Mouse (Mus musculus): Measurements from ENCODE around the gene Kcnmb1.
A peak's percentile ranks its signal among the peaks of the same experiment; 100 is the strongest.

Kcnmb1 gene

DNA sequence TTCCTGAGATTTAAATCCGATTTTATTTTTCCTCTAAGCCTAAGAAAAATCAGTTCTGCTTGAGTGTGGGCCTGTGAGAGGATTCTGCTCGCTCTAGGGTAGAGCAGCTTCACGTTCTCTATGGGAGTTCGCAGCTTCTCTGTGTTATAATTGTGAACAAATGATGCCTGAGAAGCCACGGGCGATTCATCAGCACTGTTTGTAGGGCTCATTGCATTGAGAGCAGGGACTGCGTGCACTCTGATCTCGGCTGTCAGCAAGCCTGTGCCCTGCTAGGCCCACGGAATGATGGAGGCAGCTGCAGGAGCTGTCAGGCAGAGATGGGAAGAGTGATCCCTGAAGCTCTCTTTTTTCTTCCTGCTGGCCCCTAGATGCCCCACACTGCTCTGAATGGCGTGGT lies 35.4 kb downstream of the Kcnmb1 start:
- no peak for DNase-seq (ENCODE audit: inconsistent age in 2 of 2, low spot score in 1 of 2)

DNA sequence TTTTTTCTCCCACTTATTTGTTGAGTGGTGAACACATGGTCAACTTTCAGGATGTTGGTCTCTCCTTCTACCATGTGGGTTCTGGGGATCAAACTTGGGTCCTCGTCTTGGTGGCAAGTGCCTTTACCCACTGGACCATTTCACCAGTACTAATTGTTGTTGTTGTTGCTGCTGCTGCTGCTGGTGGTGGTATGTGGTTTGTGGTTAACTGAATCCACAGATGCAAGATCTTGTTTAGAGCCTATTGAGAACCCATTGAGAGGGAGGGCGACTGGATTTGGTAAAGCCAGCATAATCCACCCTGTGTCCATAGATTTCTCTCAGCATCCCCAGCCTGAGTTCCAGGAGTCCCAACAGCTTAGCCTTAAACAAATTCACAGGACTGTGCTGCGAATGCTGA lies 37.6 kb downstream of the Kcnmb1 start:
- no peak for DNase-seq (ENCODE audit: inconsistent age in 2 of 2, low spot score in 1 of 2)

DNA sequence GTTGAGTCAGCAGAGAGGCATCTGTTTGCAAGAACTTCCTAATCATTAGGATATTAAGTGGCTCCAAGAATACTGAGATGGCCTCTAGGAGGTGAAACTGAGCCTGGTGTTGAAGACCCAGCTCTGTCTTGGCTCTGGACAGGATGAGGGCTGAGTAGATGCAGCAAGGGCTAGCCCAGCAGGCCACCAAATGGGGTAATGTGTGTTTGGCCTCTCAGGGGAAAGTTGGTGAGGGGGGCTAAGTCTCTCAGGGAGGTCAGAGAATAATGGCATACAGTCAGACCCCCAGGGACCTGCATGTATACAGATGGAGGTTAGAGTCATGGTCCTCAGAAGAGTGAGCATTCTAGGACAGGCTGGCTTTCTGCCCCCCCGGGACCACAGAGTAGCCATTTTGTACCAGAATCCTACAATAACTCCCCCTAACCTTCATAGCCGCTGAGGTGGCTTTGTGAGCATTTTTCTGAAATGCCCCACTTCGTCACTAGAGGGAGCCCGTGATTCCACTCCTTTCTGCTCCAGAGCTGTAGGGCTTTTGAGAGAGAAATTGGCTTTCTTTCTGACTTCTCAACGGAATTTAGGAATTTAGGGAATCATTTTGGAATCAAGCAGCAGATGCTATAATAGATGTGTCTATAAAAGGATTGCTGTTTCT lies 39.3 kb downstream of the Kcnmb1 start:
- peak; percentile 53 to 82 for DNase-seq (ENCODE audit: inconsistent age in 2 of 2, low spot score in 1 of 2)

DNA sequence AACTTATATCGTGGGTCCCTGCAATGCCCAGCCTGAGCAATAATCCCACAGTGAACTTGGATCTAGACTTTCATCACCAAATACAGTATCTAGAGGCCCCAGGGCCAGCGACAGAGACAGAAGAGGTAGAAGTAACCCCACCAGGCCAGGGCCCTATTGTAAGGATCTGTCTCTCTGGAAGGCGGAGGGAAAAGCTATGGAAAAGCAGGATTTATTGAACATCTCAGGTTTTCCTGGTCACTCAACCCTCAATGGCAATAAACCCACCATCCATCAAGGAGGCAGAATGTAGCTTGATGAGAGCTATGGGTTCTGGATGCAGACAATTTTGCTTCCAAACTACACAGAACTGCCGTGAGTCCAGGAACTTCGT lies 39.8 kb downstream of the Kcnmb1 start:
- no peak for DNase-seq (ENCODE audit: inconsistent age in 2 of 2, low spot score in 1 of 2)

DNA sequence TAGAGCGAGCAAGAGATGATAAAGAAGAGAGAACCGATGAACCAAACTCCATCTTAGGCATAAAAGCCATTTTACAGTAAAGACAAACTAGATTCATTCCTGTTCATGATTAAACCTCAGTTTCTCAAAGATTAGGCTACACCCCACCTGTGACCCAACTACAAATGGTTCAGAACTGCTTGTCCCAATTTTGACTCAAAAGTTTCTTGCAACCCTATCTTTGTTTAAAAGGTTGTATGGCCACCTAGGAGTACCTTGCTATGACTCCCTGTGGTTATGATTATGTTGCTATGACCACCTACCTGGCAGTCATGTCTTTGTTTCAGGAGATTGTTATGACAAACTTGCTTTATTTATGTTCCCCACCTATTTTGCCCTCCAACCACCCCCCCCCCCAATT lies 44.8 kb downstream of the Kcnmb1 start:
- no peak for DNase-seq (ENCODE audit: inconsistent age in 2 of 2, low spot score in 1 of 2)

DNA sequence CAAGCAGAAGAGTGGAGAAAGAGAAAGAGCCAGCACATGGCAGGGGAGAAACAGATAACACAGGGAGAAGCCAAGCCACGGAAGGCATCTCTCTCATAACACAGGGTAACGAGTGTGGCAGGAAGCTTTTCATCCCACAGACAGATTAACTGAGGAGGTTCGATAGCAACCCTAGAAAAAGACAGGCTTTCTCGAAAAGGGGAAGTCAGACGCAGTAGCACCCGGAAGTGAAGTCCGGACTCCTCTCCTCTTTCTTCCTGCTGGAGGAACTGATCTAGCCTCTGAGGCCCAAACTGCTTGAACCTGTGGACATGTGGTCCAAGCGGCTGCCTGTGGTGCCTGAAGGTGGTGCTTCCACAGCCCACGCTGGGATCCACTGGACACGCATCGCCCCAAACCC lies 45.4 kb downstream of the Kcnmb1 start:
- no peak for DNase-seq (ENCODE audit: inconsistent age in 2 of 2, low spot score in 1 of 2)

DNA sequence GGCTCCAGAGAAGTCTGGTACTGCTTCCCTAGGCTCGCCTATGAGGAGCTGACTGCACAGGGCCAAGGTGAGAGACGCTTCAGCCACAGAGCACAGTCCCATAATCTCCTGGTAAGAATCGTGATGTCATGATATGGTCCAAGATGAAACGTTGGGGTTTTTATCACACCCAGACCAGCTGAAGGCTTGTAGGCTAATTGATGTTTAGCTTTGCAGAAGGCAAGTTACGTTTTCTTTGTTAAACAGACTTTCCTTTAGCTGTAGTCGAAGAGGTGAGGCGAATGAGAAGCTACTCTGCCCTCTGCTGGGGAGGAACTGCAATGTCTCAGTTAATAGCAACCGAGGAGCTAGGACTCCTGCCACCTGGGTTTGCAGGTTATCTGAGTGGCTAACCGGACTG lies 45.9 kb downstream of the Kcnmb1 start:
- peak; percentile 55 to 79 for DNase-seq (ENCODE audit: inconsistent age in 2 of 2, low spot score in 1 of 2)

DNA sequence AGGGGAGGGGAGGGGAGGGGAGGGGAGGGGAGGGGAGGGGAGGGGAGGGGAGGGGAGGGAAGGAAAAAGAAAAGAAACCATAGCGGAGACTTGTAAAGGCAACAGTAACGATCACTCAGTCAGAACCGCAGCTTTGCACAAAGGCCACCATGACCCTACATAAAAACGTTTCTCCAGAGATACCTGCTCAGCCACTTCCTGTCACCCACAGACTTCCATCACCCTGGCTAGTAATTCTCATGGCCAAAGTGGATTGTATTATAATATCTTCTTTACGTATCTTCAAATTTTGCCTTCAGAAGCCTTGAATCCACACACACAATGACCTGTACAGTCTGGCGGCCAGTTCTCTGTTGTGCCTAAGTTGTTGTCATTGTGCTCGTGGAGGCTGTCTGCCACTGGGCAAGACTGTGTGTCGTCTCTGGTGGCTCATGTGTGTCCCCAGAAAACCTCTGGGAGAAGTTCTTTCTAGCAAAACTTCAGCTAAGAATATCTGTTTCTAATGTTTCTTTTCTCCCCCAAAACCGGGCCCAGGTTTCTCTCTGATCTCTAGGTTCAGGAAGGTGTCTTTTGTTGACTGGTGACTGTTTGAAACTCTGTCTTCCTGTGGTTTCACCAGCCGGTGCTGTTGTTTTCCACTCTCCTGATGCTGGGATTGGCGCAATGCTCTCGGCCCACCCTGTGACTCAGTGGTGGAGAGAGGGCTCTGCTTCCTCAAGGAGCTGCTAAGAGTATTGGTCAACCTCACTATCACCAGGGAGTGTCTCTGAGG lies 46.7 kb downstream of the Kcnmb1 start:
- DNase-seq (ENCODE audit: inconsistent age in 2 of 2, low spot score in 1 of 2), result no peak

DNA sequence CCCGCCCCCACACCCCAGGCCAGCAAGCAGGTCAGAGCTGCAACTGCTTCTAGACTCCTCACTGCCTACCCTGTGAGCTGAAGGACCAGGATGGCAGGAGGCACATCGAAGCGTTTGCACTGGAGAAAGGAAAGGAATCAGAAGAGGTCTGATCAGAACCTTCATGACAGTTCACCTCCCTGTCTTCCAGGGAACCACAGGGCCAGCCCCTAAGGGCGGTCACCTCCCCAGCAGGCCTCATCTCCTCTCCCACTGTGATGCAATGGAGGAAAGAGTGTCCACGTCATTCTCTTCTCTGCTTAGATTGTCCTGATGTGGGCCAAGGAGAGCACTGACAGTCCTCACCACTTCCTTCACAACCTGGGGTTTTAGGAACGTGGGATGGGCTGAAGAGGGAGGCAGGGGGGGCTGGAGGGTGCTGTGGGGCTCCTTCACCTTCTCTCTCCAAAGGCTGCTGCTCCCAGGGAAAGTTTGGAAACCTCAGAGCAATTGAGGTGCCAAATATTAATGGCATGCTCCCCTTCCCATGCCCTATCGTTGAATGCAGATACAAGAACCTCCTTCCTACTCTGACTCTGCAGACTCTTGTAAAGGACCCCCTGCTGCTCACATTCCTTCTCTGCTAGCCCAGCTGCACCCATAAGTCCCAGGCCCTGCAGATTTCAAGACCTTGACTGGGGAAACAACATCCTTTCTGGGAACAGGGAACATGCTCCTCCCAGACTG lies 47.5 kb downstream of the Kcnmb1 start:
- DNase-seq (ENCODE audit: inconsistent age in 2 of 2, low spot score in 1 of 2), result peak in 1 of 2 experiments; percentile 32

DNA sequence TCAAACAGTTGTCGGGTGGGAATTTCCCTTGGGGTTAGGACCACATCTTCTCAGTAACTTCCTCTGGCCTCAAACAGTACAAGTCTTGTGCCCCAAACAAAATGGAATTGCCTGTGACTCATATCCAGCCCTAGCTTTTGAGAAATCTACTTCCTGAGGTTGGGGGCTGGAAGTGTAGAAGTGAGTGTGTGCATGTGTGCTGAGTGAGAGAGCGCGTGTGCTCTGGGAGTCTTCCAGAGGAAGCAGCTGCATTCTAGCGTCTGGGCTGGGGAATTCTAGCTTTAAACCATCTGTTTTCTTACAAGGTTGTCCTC lies 48.0 kb downstream of the Kcnmb1 start:
- peak in 1 of 2 experiments; percentile 44 for DNase-seq (ENCODE audit: inconsistent age in 2 of 2, low spot score in 1 of 2)

DNA sequence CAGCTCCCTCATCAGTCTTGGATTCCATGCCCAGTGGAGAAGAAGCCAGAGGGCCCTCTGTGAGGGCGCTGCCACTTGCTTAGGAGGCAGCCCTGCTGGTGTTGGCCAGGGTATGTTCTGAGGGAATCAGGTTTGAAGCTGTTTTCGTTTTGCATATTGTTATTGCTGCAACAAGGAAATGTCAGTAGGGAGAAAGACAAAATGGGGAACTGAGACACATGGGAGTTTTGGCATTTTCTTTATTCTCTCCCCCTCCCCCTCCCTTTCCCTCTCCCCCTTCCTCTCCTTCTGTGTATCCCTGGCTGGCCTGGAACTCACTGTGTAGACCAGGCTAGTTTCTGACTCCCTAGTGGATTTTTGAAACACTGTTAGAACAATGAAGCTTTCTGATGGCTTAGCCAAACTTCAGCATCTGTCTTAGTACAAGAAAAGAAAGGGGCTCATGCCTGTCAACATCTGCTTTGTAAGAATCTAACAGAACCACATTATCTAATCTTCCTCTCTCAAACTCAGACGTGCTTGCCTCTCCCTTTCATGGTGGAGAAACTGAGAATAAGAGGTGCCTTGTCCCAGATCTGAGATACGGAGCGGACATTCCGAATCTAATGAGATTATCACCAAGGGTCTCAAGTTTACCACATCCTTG lies 49.3 kb downstream of the Kcnmb1 start:
- no peak for DNase-seq (ENCODE audit: inconsistent age in 2 of 2, low spot score in 1 of 2)

All from adrenal gland, adult (tissue).